In genomic region chr1:179343426-179343825, GRCm38 (mm10) we compare ENCODE assay signal across 18 mouse cellular contexts.
"Had no signal": no experiment of that assay in that cellular context is flagged by ENCODE, and none has a peak within 500 bp of the region (broad histone marks: within the 10 kb centered on the region; RNA-seq: fewer than 3 reads in every experiment).

No protein-coding gene starts in this region.

- H3K36me3 ChIP-seq: limb, embryonic 15.5 days; liver, embryonic 12.5 days; midbrain, embryonic 12.5 days; neural tube, embryonic 15.5 days; stomach, embryonic 15.5 days had no signal

- H3K27me3 ChIP-seq: limb, embryonic 15.5 days; liver, embryonic 12.5 days; midbrain, embryonic 12.5 days; neural tube, embryonic 15.5 days; stomach, embryonic 15.5 days had no signal

- DNase-seq: kidney, adult 11 months; kidney, adult 9 months; kidney, postnatal 36 days; layer of hippocampus, adult 9-11 months; layer of hippocampus, postnatal 36 days; lung, embryonic 14.5 days; lung, postnatal 10 days; lung, postnatal 4 days; right cerebral cortex, postnatal 4 days; spleen, adult 18-20 months; thymus, adult 2 months; thymus, postnatal 25 days had no signal

- H3K4me3 ChIP-seq: limb, embryonic 15.5 days; liver, embryonic 12.5 days; midbrain, embryonic 12.5 days; neural tube, embryonic 15.5 days; stomach, embryonic 15.5 days had no signal

- H3K27ac ChIP-seq: kidney, postnatal 0 days; limb, embryonic 15.5 days; liver, embryonic 12.5 days; midbrain, embryonic 12.5 days; neural tube, embryonic 15.5 days; stomach, embryonic 15.5 days had no signal

- H3K9ac ChIP-seq: limb, embryonic 15.5 days; liver, embryonic 12.5 days; lung, embryonic 14.5 days; midbrain, embryonic 12.5 days; neural tube, embryonic 15.5 days; stomach, embryonic 15.5 days had no signal

- ATAC-seq: liver, embryonic 12.5 days had no signal

- H3K9me3 ChIP-seq: limb, embryonic 15.5 days; liver, embryonic 12.5 days; midbrain, embryonic 12.5 days; neural tube, embryonic 15.5 days; stomach, embryonic 15.5 days had no signal

- H3K4me2 ChIP-seq: limb, embryonic 15.5 days; liver, embryonic 12.5 days; lung, embryonic 14.5 days; midbrain, embryonic 12.5 days; neural tube, embryonic 15.5 days; stomach, embryonic 15.5 days had no signal

- H3K4me1 ChIP-seq: liver, embryonic 12.5 days; stomach, embryonic 15.5 days had no signal
